Mouse (Mus musculus): Measurements from ENCODE around the gene Rxfp2.

DNA sequence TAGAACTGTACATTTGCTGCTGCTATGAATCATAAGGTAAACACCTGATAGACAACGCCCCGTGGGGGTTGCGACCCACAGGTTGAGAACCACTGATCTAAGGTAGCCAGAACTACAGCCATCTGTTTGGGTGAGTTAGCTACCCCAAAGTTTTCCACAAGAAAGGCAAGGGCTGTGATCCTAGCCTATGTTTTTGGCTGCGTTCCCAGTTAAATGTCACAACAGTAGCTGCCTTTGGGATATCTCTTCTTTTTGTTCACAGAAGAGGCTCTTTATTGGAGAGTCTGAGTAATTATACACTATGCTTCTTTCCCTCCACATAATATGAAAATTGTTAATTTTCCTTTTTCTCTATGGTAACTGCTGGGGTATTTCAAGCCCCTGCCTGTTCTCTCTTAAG is 96.3 kb downstream of the Rxfp2 start:
- TF ChIP-seq MAX (IDR thresholded peaks at IDR 0.05; ENCODE audit: low read depth) (no peak), POLR2A (IDR thresholded peaks at IDR 0.05; ENCODE audit: insufficient read length, low read depth) (no peak), E2F4 (IDR thresholded peaks at IDR 0.05; ENCODE audit: insufficient read depth) (no peak), POLR2AphosphoS2 (IDR thresholded peaks at IDR 0.05; ENCODE audit: insufficient read length, low read depth) (no peak), MYOD1 (IDR thresholded peaks at IDR 0.05; ENCODE audit: control insufficient read depth in 1 of 3, insufficient read length in 2 of 3, low read depth in 2 of 3) (no peak), TCF12 (IDR thresholded peaks at IDR 0.05; ENCODE audit: insufficient read depth, poor library complexity, severe bottlenecking) (no peak), USF1 (IDR thresholded peaks at IDR 0.05; ENCODE audit: low read depth) (no peak), TCF3 (IDR thresholded peaks at IDR 0.05; ENCODE audit: insufficient read length, low read depth) (no peak), CEBPB (IDR thresholded peaks at IDR 0.05; ENCODE audit: insufficient read depth, poor library complexity, severe bottlenecking) (no peak)

Measured in myocyte (in vitro differentiated cells).